In the genomic region with DNA sequence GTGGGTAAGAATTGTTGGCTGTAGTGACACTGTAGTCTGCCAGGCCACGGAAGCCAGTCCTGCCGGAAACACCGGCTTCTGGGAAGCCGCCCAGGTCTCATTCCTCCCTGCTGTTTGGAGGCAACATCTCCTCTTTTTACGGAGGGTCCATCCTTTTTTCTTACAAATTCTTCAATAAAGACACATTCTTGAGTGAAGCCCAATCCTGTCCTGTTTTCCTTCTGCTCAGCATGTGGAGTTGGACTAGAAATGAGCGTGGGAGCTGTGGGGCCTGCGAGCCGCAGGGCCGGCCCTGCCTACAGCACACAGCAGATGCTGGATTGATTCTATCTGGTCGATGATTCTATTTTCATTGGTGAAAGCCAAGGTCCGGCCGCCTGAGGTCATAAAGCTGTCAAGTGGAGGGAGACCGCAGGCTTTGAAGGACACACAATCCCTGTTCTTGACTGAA, we compare ENCODE assay signal across 10 mouse cellular contexts. TPM values are rescaled to one million over a fixed set of nuclear protein-coding genes. Genes with fewer than 3 reads are reported as not detected.
A peak's percentile ranks its signal among the peaks of the same experiment; 100 is the strongest.
DNase-seq lines count a peak whose midpoint lies in the region; TF ChIP-seq lines count a peak whose summit lies in the region.
"Had no signal": no experiment of that assay in that cellular context is flagged by ENCODE, and none has a peak within 500 bp of the region (broad histone marks: within the 10 kb centered on the region; RNA-seq: fewer than 3 reads in every experiment).

No protein-coding gene starts in this region.

- H3K36me3 ChIP-seq in heart, embryonic 10.5 days, result peaks cover 40% of the 10 kb centered on the region
- H3K36me3 ChIP-seq in thymus, adult 2 months (ENCODE audit: control insufficient read depth, insufficient read depth, low read length), result peaks cover 20% of the 10 kb centered on the region; the same call in 1 of the 2 replicates

- no peak for TF ChIP-seq CTCF in cerebellum, adult 2 months (IDR thresholded peaks at IDR 0.05; ENCODE audit: borderline replicate concordance, insufficient read depth, low read depth, low read length)
- no peak for TF ChIP-seq CTCF in thymus, adult 2 months (IDR thresholded peaks at IDR 0.05; ENCODE audit: borderline replicate concordance, control insufficient read depth, extremely low read depth, insufficient read depth, low read length, poor library complexity)

- 0 out of 2 replicates have a peak, but pooled peaks have one; percentile 16 for TF ChIP-seq POLR2A in cerebellum, adult 2 months (IDR thresholded peaks at IDR 0.05; ENCODE audit: borderline replicate concordance, insufficient read depth, low read length)
- no peak for TF ChIP-seq POLR2A in thymus, adult 2 months (IDR thresholded peaks at IDR 0.05; ENCODE audit: control insufficient read depth, extremely low read depth, insufficient read depth, low read length, poor library complexity)

- no peaks in the 10 kb centered on the region for H3K9me3 ChIP-seq in heart, embryonic 10.5 days

- DNase-seq in heart, adult 18-20 months, result peak; percentile 45 to 63
- no peak for DNase-seq in heart, embryonic 10.5 days (ENCODE audit: low spot score)
- DNase-seq in lung, postnatal 10 days, result peak; percentile 45
- no peak for DNase-seq in lung, postnatal 25 days (ENCODE audit: low spot score)
- DNase-seq in cerebellum, adult 2 months, result peak; percentile 82 to 88
- DNase-seq in heart, postnatal 4 days, result peak; percentile 42
- no peak for DNase-seq in thymus, adult 2 months
- DNase-seq in frontal cortex, postnatal 25 days (ENCODE audit: low spot score in 2 of 2), result no peak
- DNase-seq: right cerebral cortex, adult 18-20 months had no signal

- peaks cover 12% of the 10 kb centered on the region for H3K4me1 ChIP-seq in heart, embryonic 10.5 days
- peaks cover 18% of the 10 kb centered on the region for H3K4me1 ChIP-seq in cerebellum, adult 2 months (ENCODE audit: control insufficient read depth, insufficient read depth, low read length)
- peaks cover 4% of the 10 kb centered on the region; the same call in 1 of the 2 replicates for H3K4me1 ChIP-seq in thymus, adult 2 months (replicated peaks; ENCODE audit: control insufficient read depth, insufficient read depth, low read length)

- H3K4me3 ChIP-seq in heart, embryonic 10.5 days, result no peak overlapping the region
- peak overlapping the region; percentile 24 for H3K4me3 ChIP-seq in cerebellum, adult 2 months (replicated peaks; ENCODE audit: insufficient read depth, low read depth, low read length)
- H3K4me3 ChIP-seq in thymus, adult 2 months (ENCODE audit: control insufficient read depth, insufficient read depth, low read length), result no peak overlapping the region

- 90% methylated on average over 13 of the region's 13 CpGs for WGBS in heart, embryonic 10.5 days
- WGBS in cerebellum, adult 2 months, result 11% methylated on average over 13 of the region's 13 CpGs
- WGBS in thymus, adult 2 months, result 97% methylated on average over 13 of the region's 13 CpGs

- no peak overlapping the region for H3K27ac ChIP-seq in heart, embryonic 10.5 days
- H3K27ac ChIP-seq in cerebellum, adult 2 months (ENCODE audit: insufficient read depth, low read length), result peak overlapping the region; percentile 99
- H3K27ac ChIP-seq in thymus, adult 2 months (ENCODE audit: control insufficient read depth, insufficient read depth, low read length), result no peak overlapping the region
- H3K27ac ChIP-seq: macrophage had no signal

- peaks cover 10% of the 10 kb centered on the region for H3K27me3 ChIP-seq in heart, embryonic 10.5 days (ENCODE audit: insufficient read depth, poor library complexity, severe bottlenecking)
- H3K27me3 ChIP-seq in cerebellum, adult 2 months (ENCODE audit: control insufficient read depth, insufficient read depth, low read length), result no peaks in the 10 kb centered on the region
- no peaks in the 10 kb centered on the region for H3K27me3 ChIP-seq in thymus, adult 2 months (ENCODE audit: control insufficient read depth, insufficient read depth, low read length)

RNA-seq across cellular contexts. Expression of gene Col8a2, which starts 10.9 kb away (rescaled TPM):
- under 1 TPM; 0.52 to 0.95 TPM for total RNA-seq in heart, adult 18-20 months (2021)
- 3.3 and 3.7 TPM in 2 replicates for polyA plus RNA-seq in heart, embryonic 10.5 days (2016; fragmentation: Nextera tagmentation; extraction: Ambion mirVana)
- polyA plus RNA-seq in cerebellum, adult 2 months (2012; rRNA removed), result 0.93 and 2.0 TPM in 2 replicates
- total RNA-seq in heart, postnatal 4 days (2021), result 1 to 10 TPM; 2.3 to 3.1 TPM
- 0.28 and 0.35 TPM in 2 replicates for polyA plus RNA-seq in thymus, adult 2 months (2012; rRNA removed)
- polyA plus RNA-seq: macrophage had no signal

RNA-seq across cellular contexts. Expression of gene Trappc3, which starts 13.6 kb away (rescaled TPM):
- total RNA-seq in heart, adult 18-20 months (2021), result 10 to 100 TPM; 46.2 to 56.9 TPM
- polyA plus RNA-seq in heart, embryonic 10.5 days (2016; fragmentation: Nextera tagmentation; extraction: Ambion mirVana), result 74.9 and 86.4 TPM in 2 replicates
- 175 TPM in 2 replicates for polyA plus RNA-seq in cerebellum, adult 2 months (2012; rRNA removed)
- 10 to 100 TPM; 50.7 to 54.3 TPM for total RNA-seq in heart, postnatal 4 days (2021)
- 48.0 and 55.1 TPM in 2 replicates for polyA plus RNA-seq in thymus, adult 2 months (2012; rRNA removed)

RNA-seq across cellular contexts. Expression of gene Map7d1, which starts 19.6 kb away (rescaled TPM):
- 100 to 1,000 TPM; 240 to 249 TPM for total RNA-seq in heart, adult 18-20 months (2021)
- 49.1 and 74.8 TPM in 2 replicates for polyA plus RNA-seq in heart, embryonic 10.5 days (2016; fragmentation: Nextera tagmentation; extraction: Ambion mirVana)
- 274 and 283 TPM in 2 replicates for polyA plus RNA-seq in cerebellum, adult 2 months (2012; rRNA removed)
- total RNA-seq in heart, postnatal 4 days (2021), result 100 to 1,000 TPM; 182 to 197 TPM
- 74.6 and 84.2 TPM in 2 replicates for polyA plus RNA-seq in thymus, adult 2 months (2012; rRNA removed)

RNA-seq across cellular contexts. Expression of gene Adprhl2, which starts 45.8 kb away (rescaled TPM):
- 10 to 100 TPM; 10.4 to 12.4 TPM for total RNA-seq in heart, adult 18-20 months (2021)
- polyA plus RNA-seq in heart, embryonic 10.5 days (2016; fragmentation: Nextera tagmentation; extraction: Ambion mirVana), result 53.1 and 68.9 TPM in 2 replicates
- polyA plus RNA-seq in cerebellum, adult 2 months (2012; rRNA removed), result 45.8 and 49.7 TPM in 2 replicates
- total RNA-seq in heart, postnatal 4 days (2021), result 10 to 100 TPM; 18.7 to 19.9 TPM
- polyA plus RNA-seq in thymus, adult 2 months (2012; rRNA removed), result 66.0 and 67.9 TPM in 2 replicates

RNA-seq across cellular contexts. Expression of gene Tekt2, which starts 49.8 kb away (rescaled TPM):
- under 1 TPM; 0.32 to 0.44 TPM for total RNA-seq in heart, adult 18-20 months (2021)
- polyA plus RNA-seq in heart, embryonic 10.5 days (2016; fragmentation: Nextera tagmentation; extraction: Ambion mirVana), result 0.47 and 0.62 TPM in 2 replicates
- polyA plus RNA-seq in cerebellum, adult 2 months (2012; rRNA removed), result 4.1 and 4.7 TPM in 2 replicates
- under 1 TPM; 0.41 to 0.61 TPM for total RNA-seq in heart, postnatal 4 days (2021)
- 0.83 and 1.4 TPM in 2 replicates for polyA plus RNA-seq in thymus, adult 2 months (2012; rRNA removed)

Comparison
In these comparisons a context has a peak if more than half of its experiments do, and no peak if none do; other contexts are left out.
1. DNase-seq: peak in heart, adult 18-20 months (2 of 2), lung, postnatal 10 days (single experiment), cerebellum, adult 2 months (2 of 2) and heart, postnatal 4 days (single experiment); none in heart, embryonic 10.5 days (single experiment), lung, postnatal 25 days (single experiment), thymus, adult 2 months (single experiment) and frontal cortex, postnatal 25 days (0 of 2).